Comparison of ENCODE assay signal across 27 mouse cellular contexts in genomic region chr13:55479929-55480328, GRCm38 (mm10). TPM values are rescaled to one million over a fixed set of nuclear protein-coding genes. Genes with fewer than 3 reads are reported as not detected.
"Had no signal": no experiment of that assay in that cellular context is flagged by ENCODE, and none has a peak within 500 bp of the region (broad histone marks: within the 10 kb centered on the region; RNA-seq: fewer than 3 reads in every experiment).

No protein-coding gene starts in this region.

- H3K4me2 ChIP-seq: heart, embryonic 12.5 days; hindbrain, embryonic 13.5 days; hindbrain, embryonic 15.5 days; kidney, embryonic 15.5 days; limb, embryonic 13.5 days; limb, embryonic 15.5 days; liver, embryonic 12.5 days had no signal

- H3K27me3 ChIP-seq: hindbrain, embryonic 13.5 days; hindbrain, embryonic 15.5 days; kidney, embryonic 15.5 days; limb, embryonic 13.5 days; limb, embryonic 15.5 days had no signal

- H3K27ac ChIP-seq: heart, embryonic 10.5 days; hindbrain, embryonic 13.5 days; hindbrain, embryonic 15.5 days; hindbrain, postnatal 0 days; kidney, embryonic 15.5 days; kidney, postnatal 0 days; limb, embryonic 15.5 days; liver, embryonic 12.5 days; liver, embryonic 14.5 days had no signal

- DNase-seq: gastrocnemius, adult 2 months; gastrocnemius, postnatal 10 days; gastrocnemius, postnatal 25 days; heart, adult 18-20 months; heart, postnatal 14 days; heart, postnatal 36 days; kidney, adult 11 months; kidney, adult 2 months; kidney, adult 9 months; kidney, postnatal 14 days; kidney, postnatal 36 days; layer of hippocampus, adult 9-11 months; layer of hippocampus, postnatal 36 days; left cerebral cortex, postnatal 4 days had no signal

- H3K9me3 ChIP-seq: heart, embryonic 10.5 days; hindbrain, embryonic 13.5 days; hindbrain, embryonic 15.5 days; kidney, embryonic 15.5 days; limb, embryonic 13.5 days; limb, embryonic 15.5 days; liver, embryonic 12.5 days had no signal

- ATAC-seq: hindbrain, postnatal 0 days; intestine, embryonic 16.5 days; liver, embryonic 12.5 days had no signal

- H3K4me3 ChIP-seq: gastrocnemius, adult 2 months; heart, embryonic 10.5 days; heart, embryonic 12.5 days; hindbrain, embryonic 13.5 days; hindbrain, embryonic 15.5 days; kidney, embryonic 15.5 days; limb, embryonic 13.5 days; limb, embryonic 15.5 days; liver, embryonic 12.5 days had no signal

- H3K9ac ChIP-seq: heart, embryonic 12.5 days; hindbrain, embryonic 13.5 days; hindbrain, embryonic 15.5 days; kidney, embryonic 15.5 days; limb, embryonic 13.5 days; limb, embryonic 15.5 days; liver, embryonic 12.5 days; liver, embryonic 14.5 days had no signal

RNA-seq across cellular contexts. Expression of gene Prr7, which starts 15.9 kb away (rescaled TPM):
- total RNA-seq: liver, adult 2 months had no signal
- polyA plus RNA-seq: liver, embryonic 12.5 days had no signal
